Mouse (Mus musculus): ENCODE measurements around the gene Ndufs1. TPM values are rescaled to one million over a fixed set of nuclear protein-coding genes. Genes with fewer than 3 reads are reported as not detected.

The Ndufs1 gene
- polyA plus RNA-seq, 1 experiment from 2014 or later, result 102 TPM

DNA sequence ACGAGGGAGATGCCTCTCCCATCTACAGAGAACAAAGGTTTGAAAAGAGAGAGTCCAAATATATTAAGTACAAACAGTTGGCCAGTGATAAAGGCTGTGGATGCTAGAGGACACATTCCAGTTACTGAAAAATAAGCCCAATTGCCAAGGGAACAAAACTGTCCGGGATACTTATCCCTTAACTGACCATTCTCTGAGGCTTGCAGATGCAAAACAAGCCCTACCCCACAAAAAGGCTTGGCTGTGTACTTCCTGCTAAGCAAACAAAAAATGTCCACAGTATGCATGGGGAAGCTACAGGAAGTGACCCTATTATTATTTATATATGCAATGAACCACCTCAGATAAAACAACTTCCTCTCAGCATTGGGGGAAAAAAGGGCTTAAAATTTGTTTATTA lies 38.7 kb downstream of the Ndufs1 start:
- no peak overlapping the region for H3K4me2 ChIP-seq (ENCODE audit: low read depth, low read length)
- DNase-seq, result no peak
- 0 out of 2 replicates have a peak, but pooled peaks cover 1% of the 10 kb centered on the region for H3K4me1 ChIP-seq (ENCODE audit: insufficient read depth)
- no peaks in the 10 kb centered on the region for H3K27me3 ChIP-seq (ENCODE audit: insufficient read depth, low read length)
- no peak overlapping the region for H3K9ac ChIP-seq (replicated peaks)
- 75% methylated on average over 2 of the region's 2 CpGs for WGBS (ENCODE audit: insufficient replicate concordance)
- TF ChIP-seq EP300 (IDR thresholded peaks at IDR 0.05; ENCODE audit: low read depth) (no peak), CTCF (IDR thresholded peaks at IDR 0.05; ENCODE audit: low read depth) (no peak)
- H3K36me3 ChIP-seq (replicated peaks; ENCODE audit: insufficient read depth, low read length), result peaks cover 14% of the 10 kb centered on the region
- no peak for ATAC-seq
- H3K27ac ChIP-seq (ENCODE audit: low read depth), result no peak overlapping the region
- no peak overlapping the region for H3K4me3 ChIP-seq (ENCODE audit: low read depth, low read length)
- H3K9me3 ChIP-seq (ENCODE audit: low read length), result no peaks in the 10 kb centered on the region

GRCm38 (mm10) chr1:63134530-63134929 lies 42.1 kb downstream of the Ndufs1 start:
- no peak for DNase-seq
- Histone ChIP-seq H3K4me1 (ENCODE audit: insufficient read depth) (peaks cover 14% of the 10 kb centered on the region), H3K4me3 (ENCODE audit: low read depth, low read length) (no peak overlapping the region), H3K27ac (ENCODE audit: low read depth) (no peak overlapping the region), H3K9me3 (ENCODE audit: low read length) (no peaks in the 10 kb centered on the region), H3K27me3 (ENCODE audit: insufficient read depth, low read length) (no peaks in the 10 kb centered on the region), H3K36me3 (replicated peaks; ENCODE audit: insufficient read depth, low read length) (peaks cover 3% of the 10 kb centered on the region; the same call in 1 of the 2 replicates), H3K9ac (replicated peaks) (no peak overlapping the region), H3K4me2 (ENCODE audit: low read depth, low read length) (no peak overlapping the region)
- 77% methylated on average over 3 of the region's 3 CpGs for WGBS (ENCODE audit: insufficient replicate concordance)
- ATAC-seq, result no peak
- TF ChIP-seq EP300 (IDR thresholded peaks at IDR 0.05; ENCODE audit: low read depth), result no peak
- no peak for TF ChIP-seq CTCF (IDR thresholded peaks at IDR 0.05; ENCODE audit: low read depth)

GRCm38 (mm10) chr1:63131766-63132165 lies 44.9 kb downstream of the Ndufs1 start:
- H3K4me3 ChIP-seq (ENCODE audit: low read depth, low read length), result no peak overlapping the region
- H3K36me3 ChIP-seq (replicated peaks; ENCODE audit: insufficient read depth, low read length), result no peaks in the 10 kb centered on the region
- WGBS (ENCODE audit: insufficient replicate concordance), result 82% methylated on average over 11 of the region's 11 CpGs
- no peak overlapping the region for H3K4me2 ChIP-seq (ENCODE audit: low read depth, low read length)
- DNase-seq, result no peak
- H3K9ac ChIP-seq (replicated peaks), result no peak overlapping the region
- peaks cover 14% of the 10 kb centered on the region for H3K4me1 ChIP-seq (ENCODE audit: insufficient read depth)
- no peaks in the 10 kb centered on the region for H3K9me3 ChIP-seq (ENCODE audit: low read length)
- ATAC-seq, result no peak
- no peak for TF ChIP-seq CTCF (IDR thresholded peaks at IDR 0.05; ENCODE audit: low read depth)
- TF ChIP-seq EP300 (IDR thresholded peaks at IDR 0.05; ENCODE audit: low read depth), result no peak
- H3K27ac ChIP-seq (ENCODE audit: low read depth), result no peak overlapping the region
- H3K27me3 ChIP-seq (ENCODE audit: insufficient read depth, low read length), result no peaks in the 10 kb centered on the region

- Histone ChIP-seq H3K4me2 (ENCODE audit: low read depth, low read length) (no peak overlapping the region), H3K9me3 (ENCODE audit: low read length) (no peaks in the 10 kb centered on the region), H3K36me3 (replicated peaks; ENCODE audit: insufficient read depth, low read length) (no peaks in the 10 kb centered on the region; the same call in 1 of the 2 replicates), H3K27ac (ENCODE audit: low read depth) (0 out of 2 replicates have a peak overlapping the region, but pooled peaks have one; percentile 12), H3K9ac (replicated peaks) (no peak overlapping the region), H3K4me1 (ENCODE audit: insufficient read depth) (peaks cover 14% of the 10 kb centered on the region), H3K27me3 (ENCODE audit: insufficient read depth, low read length) (no peaks in the 10 kb centered on the region), H3K4me3 (ENCODE audit: low read depth, low read length) (no peak overlapping the region)
- ATAC-seq (no peak), DNase-seq (no peak)
- TF ChIP-seq CTCF (IDR thresholded peaks at IDR 0.05; ENCODE audit: low read depth) (no peak), EP300 (IDR thresholded peaks at IDR 0.05; ENCODE audit: low read depth) (no peak)
- 39% methylated on average over 2 of the region's 2 CpGs for WGBS (ENCODE audit: insufficient replicate concordance)
Measured at GRCm38 (mm10) chr1:63130883-63131282, 45.8 kb downstream of the Ndufs1 start.

- Histone ChIP-seq H3K4me3 (ENCODE audit: low read depth, low read length) (peak overlapping the region; percentile 31), H3K9me3 (ENCODE audit: low read length) (no peaks in the 10 kb centered on the region), H3K36me3 (replicated peaks; ENCODE audit: insufficient read depth, low read length) (no peaks in the 10 kb centered on the region; the same call in 1 of the 2 replicates), H3K27ac (ENCODE audit: low read depth) (peak overlapping the region; percentile 77), H3K9ac (replicated peaks) (peak overlapping the region; percentile 58; the same call in 1 of the 2 replicates), H3K4me1 (ENCODE audit: insufficient read depth) (peaks cover 14% of the 10 kb centered on the region), H3K27me3 (ENCODE audit: insufficient read depth, low read length) (no peaks in the 10 kb centered on the region), H3K4me2 (ENCODE audit: low read depth, low read length) (peak overlapping the region; percentile 74)
- whole genome bisulfite sequencing (ENCODE audit: insufficient replicate concordance), result 5% methylated on average over 18 of the region's 18 CpGs
- TF ChIP-seq CTCF (IDR thresholded peaks at IDR 0.05; ENCODE audit: low read depth) (no peak), EP300 (IDR thresholded peaks at IDR 0.05; ENCODE audit: low read depth) (peak; percentile 10; the same call in 1 of the 2 replicates)
- DNase-seq, result peak; percentile 37
- peak; percentile 75 for ATAC-seq
Measured at GRCm38 (mm10) chr1:63129857-63130690, 46.6 kb downstream of the Ndufs1 start.

DNA sequence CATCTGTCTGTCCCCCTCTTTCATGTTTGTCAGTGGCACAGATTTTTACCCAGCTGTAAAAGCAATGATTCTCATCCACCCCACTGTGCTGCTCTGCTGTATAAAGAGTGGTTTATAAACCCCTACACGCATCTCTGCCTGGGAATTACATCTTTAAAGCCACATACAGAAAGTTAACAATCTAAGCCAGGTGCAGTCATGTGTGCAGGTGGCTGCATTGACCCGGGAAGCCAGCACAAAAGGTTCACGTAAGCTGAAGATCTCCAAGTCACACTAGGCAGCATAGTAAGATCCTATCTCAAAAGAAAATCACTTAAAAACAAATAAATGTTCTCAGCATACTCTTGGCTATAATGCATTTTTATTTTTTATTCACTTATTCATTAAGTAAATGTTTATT lies 47.4 kb downstream of the Ndufs1 start:
- H3K4me3 ChIP-seq (ENCODE audit: low read depth, low read length), result no peak overlapping the region
- no peak for ATAC-seq

More for the DNA sequence above, 47.4 kb downstream of the Ndufs1 start:
- Histone ChIP-seq H3K27ac (ENCODE audit: low read depth) (no peak overlapping the region), H3K27me3 (ENCODE audit: insufficient read depth, low read length) (no peaks in the 10 kb centered on the region), H3K4me1 (ENCODE audit: insufficient read depth) (peaks cover 16% of the 10 kb centered on the region), H3K9me3 (ENCODE audit: low read length) (no peaks in the 10 kb centered on the region), H3K36me3 (replicated peaks; ENCODE audit: insufficient read depth, low read length) (no peaks in the 10 kb centered on the region; the same call in 1 of the 2 replicates), H3K9ac (replicated peaks) (no peak overlapping the region), H3K4me2 (ENCODE audit: low read depth, low read length) (peak overlapping the region; percentile 74; the same call in 1 of the 2 replicates)
- no peak for TF ChIP-seq CTCF (IDR thresholded peaks at IDR 0.05; ENCODE audit: low read depth)
- TF ChIP-seq EP300 (IDR thresholded peaks at IDR 0.05; ENCODE audit: low read depth), result no peak
- DNase-seq, result no peak
- WGBS (ENCODE audit: insufficient replicate concordance), result 49% methylated on average over 3 of the region's 3 CpGs
